Mouse (Mus musculus) liver, adult (tissue): ENCODE measurements around the gene Ostf1.

Source experiments
- GATA4 ChIP-seq: IDR thresholded peaks from 2 replicates; pipeline ENCODE4 v1.6.1; 2014; ENCODE audit warnings: mild to moderate bottlenecking, low read length; ENCODE audit not compliant: insufficient replicate concordance

The Ostf1 gene

DNA sequence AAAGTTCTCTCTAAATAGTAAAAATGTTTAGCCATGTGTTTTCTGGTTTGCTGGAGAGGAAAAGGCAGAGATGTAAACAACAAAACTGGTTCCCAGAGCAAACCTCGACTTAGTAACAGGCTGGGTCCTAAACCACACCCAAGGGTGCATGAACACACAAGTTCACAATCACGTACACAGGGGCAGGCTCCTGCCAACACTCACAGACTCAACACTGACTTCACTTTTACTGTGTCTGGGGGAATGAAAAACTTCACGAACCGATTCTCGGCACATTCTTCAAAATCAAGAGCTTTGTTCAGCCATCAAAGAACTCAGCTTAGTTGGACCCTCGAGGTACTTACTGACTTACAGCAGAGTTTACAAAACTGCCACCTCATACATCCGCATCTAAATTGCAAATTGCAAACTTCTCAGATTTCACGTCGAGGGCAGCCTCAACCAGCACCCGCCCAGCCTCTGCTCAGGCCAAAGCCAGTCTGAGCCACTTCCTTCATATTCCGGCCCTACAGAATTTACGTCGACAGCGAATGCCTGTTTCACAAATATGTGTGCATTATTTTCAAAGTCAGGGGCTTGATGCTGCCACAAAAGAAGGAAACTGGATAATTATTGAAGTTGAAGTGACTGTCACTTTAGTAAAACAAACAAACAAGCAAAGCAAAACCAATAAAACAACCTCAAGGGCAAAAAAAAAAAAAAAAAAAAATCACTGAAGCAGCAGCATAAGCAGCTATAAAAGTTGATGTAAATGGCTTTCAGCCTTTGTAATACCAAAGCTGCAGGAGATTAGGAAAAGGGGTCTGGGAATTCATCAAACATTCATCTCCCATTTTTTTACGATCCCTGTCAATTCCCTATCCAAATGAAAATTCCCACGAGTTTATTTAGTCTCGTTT lies 1.2 kb downstream of the Ostf1 start:
- TF ChIP-seq GATA4, result no peak

DNA sequence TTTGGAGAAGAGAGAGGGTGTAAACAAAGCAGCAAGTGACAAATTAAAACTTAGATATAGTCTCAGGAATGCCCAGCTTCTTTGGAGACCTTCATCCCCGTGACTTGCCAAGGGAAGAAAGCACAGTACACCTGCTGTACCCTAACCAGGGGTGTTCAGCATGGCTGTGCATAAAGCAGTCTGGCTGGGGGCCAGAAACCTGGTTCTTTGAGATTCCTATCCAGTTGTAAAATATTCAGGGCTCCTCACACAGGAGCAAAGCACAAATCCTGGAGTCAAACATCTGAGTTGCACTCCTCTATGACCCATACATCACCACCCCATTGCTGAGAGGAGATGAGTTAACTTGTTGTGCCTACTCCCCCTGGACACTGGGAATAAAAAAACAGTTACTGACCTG lies 2.0 kb downstream of the Ostf1 start:
- no peak for TF ChIP-seq GATA4

DNA sequence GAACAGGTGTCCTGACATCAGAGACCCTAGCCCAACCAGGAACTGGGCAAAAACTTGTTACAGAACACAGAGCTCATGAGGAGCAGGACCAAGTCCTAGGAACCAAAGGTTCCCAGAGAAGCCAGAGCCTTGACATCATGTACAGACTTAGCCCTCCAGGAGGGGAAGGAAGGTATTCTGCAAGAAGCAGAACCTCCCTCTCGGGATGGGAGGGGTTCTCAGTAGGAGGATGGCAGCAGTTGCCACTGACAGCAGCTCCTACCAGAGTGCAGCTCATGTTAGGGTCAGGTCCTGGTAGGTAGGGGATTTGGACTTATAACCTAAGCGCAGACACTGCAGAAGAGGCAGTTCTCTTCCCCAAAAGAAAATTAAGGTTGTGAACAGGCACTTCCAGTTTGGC lies 7.7 kb downstream of the Ostf1 start:
- no peak for TF ChIP-seq GATA4

DNA sequence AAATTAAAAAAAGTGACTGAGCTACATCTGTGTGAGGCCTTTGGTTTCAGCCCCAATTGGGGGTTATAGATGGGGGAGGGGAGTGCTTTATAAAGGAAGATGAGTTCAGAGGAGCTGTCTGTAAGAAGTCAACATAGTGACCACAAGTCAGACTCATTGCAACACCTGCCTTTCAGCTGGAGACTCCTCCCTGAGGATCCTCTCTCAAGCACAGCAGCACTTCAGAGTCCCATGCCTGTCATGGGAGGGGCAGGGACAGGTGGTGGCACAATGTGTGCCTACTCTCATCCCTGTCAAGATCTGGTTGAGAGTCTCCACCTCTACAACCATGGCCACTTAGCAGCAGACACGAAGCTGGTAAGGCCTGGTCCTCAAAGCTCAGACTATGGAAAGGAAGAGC lies 11.9 kb downstream of the Ostf1 start:
- TF ChIP-seq GATA4, result no peak

DNA sequence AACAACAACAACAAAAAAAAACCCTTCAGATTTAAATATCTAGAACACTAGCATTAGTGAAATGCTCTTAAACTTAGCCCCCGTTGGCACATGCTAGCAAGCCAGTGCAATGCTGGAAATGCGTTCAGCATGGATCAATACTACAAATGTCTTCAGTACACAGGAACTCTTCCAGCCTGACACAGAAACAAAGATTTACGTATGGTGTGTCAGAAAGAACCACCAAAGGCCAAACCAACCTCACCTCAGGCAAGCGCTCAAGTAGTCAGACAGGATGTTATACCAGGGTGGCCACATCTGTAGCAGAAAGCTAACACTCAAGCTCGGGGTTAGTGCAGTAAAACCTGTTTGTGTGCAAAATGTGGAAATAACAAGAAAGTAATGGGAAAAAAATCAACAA lies 12.6 kb downstream of the Ostf1 start:
- TF ChIP-seq GATA4, result no peak

DNA sequence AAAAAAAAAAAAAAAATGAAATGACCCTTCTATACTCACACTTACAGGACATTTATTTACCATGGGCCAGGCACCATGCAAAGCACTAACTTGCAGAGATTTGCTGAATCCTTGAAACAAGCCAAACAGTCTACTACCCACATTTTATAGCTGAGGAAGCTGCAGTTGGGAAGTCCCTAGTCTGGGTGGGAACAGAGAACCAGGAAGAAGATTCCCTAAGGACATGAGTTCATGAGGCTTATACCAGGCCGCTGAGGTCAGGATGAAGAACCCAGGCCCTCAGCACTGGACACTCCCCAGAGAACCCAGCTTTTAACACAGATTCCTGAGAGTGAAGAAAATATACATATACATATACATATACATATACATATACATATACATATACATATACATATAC lies 14.1 kb downstream of the Ostf1 start:
- TF ChIP-seq GATA4, result no peak

DNA sequence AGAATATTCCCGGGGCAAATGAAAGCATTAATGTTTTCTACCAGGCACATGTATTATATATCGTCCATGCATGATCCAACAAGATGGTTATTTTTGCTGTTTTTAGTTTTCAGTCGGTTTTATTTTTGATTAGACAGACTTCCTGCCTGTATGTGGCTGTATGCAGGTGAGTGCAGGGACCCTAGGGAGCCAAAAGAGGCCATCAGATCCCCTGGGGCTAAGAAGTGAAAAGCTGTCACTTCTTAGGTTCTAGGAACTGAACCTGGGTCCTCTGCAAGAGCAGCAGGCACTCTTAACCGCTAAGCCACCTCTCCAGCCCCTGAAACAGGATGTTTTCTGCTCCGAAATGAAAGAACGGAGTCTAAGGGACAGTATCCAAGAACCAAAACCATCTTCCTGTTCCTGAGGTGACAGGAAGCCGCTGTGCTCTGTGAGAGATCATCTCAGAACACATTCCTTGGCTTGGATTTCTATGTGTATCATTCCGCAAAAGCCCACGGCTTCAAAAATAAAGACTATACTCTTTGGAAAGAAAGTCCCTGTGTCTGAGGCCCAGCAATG lies 15.9 kb downstream of the Ostf1 start:
- peak; percentile 38; the same call in 1 of the 2 replicates for TF ChIP-seq GATA4

DNA sequence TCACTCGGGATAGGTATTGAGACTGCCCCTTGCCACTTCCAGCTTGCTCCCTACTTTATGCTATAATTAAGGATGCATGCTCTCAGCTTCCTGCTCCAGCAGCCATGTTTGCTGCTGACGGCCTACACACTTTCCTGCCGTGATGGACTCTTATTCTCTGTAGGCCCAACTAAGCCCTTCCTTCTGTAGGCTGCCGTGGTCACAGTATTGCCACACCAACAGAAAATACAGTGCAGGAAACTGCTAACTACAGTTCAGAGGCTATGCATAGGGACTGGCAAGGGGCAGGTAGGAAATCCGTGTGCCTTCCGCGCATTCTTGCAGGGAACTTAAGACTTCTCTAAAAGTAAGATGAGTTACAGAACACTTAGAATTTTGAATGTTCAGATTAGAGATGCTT lies 17.3 kb downstream of the Ostf1 start:
- TF ChIP-seq GATA4, result no peak

DNA sequence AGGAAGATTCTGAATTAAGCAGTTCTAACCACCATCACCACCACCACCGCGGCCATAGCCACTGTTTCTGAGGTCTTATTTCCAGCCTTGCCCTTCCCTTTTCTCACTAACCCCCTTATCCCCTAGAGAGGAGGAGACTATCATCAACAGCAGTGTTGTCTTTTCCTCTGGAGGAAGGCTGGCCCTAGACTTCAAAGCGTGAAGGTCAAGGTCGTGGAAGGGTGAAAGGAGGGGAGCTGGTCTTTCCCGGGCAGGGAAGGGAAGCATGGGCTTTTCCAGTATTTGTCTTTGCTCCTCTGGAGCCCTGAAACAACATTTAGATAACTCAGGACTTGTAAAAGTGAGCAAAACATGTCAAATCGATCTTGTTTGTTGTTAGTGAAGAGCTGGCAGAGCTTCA lies 22.6 kb downstream of the Ostf1 start:
- TF ChIP-seq GATA4, result no peak

DNA sequence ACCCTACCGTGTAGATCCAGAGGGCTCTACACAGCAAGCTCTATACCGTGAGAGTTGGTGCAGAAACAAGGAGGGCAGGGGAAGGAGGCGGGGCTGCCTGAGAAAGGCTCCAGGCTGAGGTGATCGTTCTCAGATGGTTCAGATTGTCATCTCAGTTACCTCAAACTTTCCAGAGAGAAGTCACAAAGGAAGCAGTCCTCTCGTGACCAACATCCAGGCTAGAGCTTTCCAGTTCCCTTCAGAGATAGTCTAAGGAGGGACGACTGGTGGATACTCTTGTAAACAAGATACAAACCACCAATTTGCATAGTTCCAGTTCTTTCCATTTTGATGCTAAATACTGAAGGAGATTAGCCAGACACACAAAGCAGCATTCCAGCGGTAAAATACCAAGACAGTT lies 23.7 kb downstream of the Ostf1 start:
- no peak for TF ChIP-seq GATA4

DNA sequence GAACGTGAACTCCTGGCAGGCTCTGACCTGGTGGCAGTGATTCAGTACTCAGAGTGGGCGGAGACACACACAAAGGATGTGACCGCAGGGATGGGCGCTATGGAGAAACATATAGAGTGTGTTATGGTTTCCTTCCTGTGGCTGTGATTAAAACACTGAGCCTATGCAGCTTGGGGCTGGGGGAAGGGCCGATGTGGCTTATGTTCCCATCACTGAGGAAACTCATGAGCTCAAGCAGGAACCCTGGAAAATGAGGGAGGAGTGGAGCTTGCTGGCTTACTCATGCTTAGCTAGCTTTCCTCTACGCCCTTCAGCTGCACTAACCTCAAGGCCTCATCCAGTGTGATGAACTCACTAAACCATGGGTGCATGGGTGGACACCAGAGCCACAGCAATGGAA lies 28.6 kb downstream of the Ostf1 start:
- no peak for TF ChIP-seq GATA4

DNA sequence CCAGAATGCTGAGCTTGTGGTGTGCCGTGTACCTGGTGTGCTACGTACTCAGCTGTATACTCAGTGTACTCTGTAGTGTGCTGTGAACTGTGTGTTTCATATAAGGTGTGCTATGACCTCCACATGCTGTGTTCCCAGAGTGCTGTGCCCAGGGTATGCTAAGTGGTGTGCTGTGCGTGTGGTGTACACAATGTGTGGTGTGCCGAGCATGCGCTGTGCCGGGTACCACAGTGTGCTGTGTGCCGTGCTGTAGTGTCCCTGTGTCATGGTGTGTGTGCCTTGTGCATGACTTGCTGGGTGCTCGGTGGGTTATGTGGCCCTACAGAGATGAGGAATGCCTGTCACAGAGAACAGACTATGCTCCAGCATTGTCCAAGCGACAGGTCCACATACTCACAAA lies 31.0 kb downstream of the Ostf1 start:
- TF ChIP-seq GATA4, result no peak

DNA sequence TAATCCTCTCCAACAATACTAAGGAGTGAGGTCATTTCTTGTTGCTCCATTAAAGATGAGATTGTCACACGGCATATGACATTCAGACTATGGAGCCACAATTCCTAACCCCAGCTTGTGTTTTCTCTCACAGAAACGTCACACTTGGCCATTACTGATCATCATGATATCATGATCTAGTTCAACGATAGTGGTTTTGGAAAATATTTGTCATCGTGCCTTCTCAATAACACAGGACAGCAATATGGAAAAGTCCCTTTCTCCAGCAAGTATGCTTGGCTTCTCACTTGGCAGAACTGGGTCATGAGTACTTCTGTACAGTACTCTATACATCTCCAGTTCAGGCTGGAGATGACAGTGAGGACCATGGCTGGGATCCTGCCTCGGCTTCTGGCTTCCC lies 32.0 kb downstream of the Ostf1 start:
- TF ChIP-seq GATA4, result no peak

DNA sequence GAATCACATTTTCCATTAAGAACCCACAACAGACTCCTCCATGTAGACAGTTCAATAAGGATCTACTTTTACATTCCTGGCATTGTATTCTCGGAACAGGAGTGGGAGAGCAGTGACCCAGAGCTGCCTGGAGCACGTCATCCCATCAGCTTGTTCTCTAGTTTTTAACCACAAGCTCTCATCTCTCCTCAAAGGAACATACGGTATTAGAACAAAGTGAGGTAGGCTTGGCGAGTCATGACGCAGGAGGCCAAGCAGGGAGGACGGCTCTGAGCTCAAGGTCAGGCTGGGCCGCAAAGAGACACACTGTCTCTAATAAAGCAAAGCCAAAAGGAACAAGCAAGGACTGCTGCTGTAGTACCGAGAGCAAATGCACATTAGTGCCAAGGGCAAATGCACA lies 32.6 kb downstream of the Ostf1 start:
- TF ChIP-seq GATA4, result no peak

DNA sequence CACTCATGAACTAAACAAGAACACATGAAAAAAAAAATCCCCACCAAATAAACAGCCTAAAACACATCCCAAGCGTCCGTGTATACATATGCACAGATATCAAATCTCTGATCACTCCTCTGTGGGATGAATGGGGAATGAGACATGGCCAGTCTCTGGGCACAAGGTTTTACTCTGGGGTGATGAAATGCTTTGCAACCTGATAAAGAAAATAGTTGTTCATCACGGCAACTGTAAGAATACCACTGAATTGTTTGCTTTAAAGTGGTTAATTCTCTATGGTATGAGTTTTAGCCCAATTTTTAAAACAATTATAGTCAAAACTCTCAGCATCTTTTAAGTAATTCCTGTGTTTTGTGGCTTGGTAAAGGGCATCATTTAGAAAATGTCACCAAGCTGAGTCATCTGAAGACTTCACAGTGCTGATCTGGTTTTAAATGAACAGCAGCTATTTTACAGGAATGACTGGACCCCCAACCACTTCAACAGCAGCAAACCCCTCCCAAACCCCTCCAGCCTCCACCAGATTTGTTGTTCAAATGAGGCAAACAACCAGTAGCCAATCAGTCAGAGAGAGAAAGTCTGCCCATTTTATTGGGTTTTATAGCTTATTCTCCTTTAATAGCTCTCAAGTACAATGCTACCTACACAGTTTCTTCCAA lies 33.2 kb downstream of the Ostf1 start:
- TF ChIP-seq GATA4, result no peak

DNA sequence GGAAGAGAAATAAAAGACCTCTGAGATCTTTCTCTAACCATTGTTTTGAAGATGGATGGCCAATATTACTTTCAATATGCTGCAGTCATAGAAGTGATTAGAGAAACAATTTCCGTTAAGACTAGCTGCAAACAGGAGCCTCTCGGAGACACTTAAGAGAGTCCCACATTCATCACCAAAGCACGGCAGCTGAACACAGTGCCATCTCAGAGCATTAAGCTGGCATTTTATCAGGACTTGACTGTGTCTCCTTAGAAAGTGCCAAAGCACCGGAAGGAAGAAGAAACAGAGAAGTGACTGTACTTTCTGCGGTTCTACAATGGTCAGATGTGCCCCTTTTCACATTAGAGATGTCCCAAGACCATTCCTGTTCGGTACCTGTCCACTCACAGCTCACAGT lies 33.9 kb downstream of the Ostf1 start:
- no peak for TF ChIP-seq GATA4

DNA sequence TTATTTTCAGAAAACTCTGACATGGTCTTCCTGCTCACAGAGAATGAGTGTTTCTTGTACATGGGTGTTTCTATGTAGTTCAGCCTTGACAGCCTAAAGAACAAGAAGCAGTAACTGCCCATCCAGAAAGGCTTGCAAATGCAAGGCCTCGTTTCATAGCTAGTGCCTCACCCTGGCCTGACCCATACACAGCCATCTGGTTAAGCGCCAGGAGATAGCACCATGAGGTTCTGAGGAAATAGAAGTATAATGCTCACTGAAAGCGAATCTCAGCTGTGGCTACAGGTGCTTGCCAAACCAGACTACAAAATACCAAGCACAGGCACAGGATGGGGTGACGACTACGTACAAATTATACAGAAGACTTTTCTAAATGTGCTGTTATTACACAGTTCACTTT lies 34.7 kb downstream of the Ostf1 start:
- TF ChIP-seq GATA4, result no peak

DNA sequence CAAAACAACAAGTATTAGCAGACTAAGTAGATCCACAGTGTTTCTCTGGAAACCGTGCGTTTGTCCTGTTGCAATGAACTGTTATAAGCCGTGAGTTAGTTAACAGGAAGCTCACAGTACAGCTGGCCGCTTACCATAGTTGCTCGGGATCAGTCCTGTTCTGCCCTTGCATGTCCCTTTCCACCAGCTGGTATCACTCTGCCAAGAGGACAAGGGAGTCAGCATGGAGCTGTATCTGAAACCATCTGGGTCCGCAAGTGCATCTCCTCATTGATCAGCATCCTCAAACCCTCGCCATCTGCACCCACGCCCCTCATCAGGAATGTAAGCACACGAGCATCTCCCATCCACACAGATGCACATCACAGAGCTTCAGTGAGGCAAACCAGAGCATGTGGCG lies 37.9 kb downstream of the Ostf1 start:
- no peak for TF ChIP-seq GATA4
